Mouse (Mus musculus) layer of hippocampus, postnatal 14 days (tissue): ENCODE results near the gene Gm9758. TPM values are rescaled to one million over a fixed set of nuclear protein-coding genes. Genes with fewer than 3 reads are reported as not detected.
"Not testable (repeated sequence)": the region's sequence is repeated elsewhere in the genome, so short reads cannot be mapped to it uniquely, and the experiment has no call there.

ENCODE experiments used
- DNase-seq, 2 experiments: peaks; one replicate each; pipeline ENCODE4 v3.0.0; 2021 to 2022; ENCODE audit warnings: low spot score in 2 of 2, mixed read lengths in 1 of 2
- long read RNA-seq, 2 experiments: library from polyadenylated mRNA; stranded (forward); transcript quantifications; one replicate each; pipeline ENCODE4 v2.0.0; 2021
- total RNA-seq, 2 experiments: library from RNA; stranded (reverse); gene quantifications; 2 replicates each; pipeline ENCODE4 v1.2.3; 2021

The Gm9758 gene
- total RNA-seq, result not detected
- long read RNA-seq, experiment 1, result 0 reads
- long read RNA-seq, experiment 2, result 0 reads

- not testable (repeated sequence) for DNase-seq
Measured at GRCm38 (mm10) chr5:14914799-14915198, at the start of gene Gm9758. Gene Gm9758 (minus strand): TSS chr5:14914899.

DNA sequence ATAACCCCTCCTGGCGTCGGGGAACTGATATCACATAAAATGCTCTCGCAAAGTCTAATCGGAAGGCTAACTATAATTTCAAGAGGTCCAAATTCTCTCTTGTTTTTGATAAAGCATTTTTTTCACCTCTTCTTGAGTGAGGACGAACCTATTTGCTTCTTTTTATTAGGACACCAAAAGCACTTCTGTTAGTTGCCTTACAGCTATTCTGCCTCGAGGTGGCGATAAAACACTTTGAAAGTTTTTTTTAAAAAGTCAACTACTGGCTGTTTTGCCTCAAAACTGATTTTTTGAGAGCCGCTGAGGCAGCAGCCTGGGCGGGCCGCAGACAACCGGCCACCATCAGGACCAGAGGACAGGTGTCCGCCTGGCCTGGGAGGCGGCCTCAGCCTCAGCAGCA lies 49.1 kb upstream of the Gm9758 start:
- DNase-seq, result peak in 1 of 2 experiments; percentile 13

DNA sequence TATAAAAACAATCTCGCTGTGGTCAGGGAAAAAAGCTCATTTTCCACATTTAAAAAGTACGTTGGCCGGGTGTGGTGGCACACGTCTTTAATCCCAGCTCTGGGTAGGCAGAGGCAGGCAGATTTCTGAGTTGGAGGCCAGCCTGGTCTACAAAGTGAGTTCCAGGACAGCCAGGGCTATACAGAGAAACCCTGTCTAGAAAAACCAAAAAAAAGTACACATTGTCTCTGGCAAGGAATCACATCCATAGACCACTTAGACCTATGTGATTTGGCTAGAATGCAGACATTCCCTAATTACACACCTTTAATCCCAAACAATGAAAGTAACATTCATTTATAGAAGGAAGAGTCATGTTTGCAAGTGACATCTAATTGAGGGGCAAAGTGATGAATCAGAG lies 46.8 kb upstream of the Gm9758 start:
- not testable (repeated sequence) for DNase-seq

GRCm38 (mm10) chr5:14955928-14956706 lies 41.4 kb upstream of the Gm9758 start:
- not testable (repeated sequence) for DNase-seq

GRCm38 (mm10) chr5:14953587-14953986 lies 38.9 kb upstream of the Gm9758 start:
- not testable (repeated sequence) for DNase-seq

- DNase-seq, result not testable (repeated sequence)
Measured at GRCm38 (mm10) chr5:14952749-14953148, 38.0 kb upstream of the Gm9758 start.

DNA sequence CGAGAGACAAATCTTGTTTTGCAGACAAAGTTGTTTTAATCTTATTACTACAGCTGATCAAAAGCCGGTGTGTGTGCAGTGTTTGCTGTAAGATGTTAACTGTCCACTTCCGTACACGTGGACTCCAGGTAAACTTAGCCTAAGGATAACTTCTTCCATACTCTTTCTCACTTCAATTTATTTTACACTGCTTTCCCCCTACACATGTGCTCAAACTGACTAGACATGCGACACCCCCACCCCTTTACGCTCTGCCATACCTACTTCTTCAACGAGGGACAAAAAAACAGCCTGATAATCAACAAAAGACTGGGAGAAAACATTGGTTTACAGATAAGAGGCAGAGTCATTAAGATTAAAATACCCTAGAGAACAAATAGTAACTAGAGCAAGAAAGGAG lies 37.1 kb upstream of the Gm9758 start:
- DNase-seq, result not testable (repeated sequence)

DNA sequence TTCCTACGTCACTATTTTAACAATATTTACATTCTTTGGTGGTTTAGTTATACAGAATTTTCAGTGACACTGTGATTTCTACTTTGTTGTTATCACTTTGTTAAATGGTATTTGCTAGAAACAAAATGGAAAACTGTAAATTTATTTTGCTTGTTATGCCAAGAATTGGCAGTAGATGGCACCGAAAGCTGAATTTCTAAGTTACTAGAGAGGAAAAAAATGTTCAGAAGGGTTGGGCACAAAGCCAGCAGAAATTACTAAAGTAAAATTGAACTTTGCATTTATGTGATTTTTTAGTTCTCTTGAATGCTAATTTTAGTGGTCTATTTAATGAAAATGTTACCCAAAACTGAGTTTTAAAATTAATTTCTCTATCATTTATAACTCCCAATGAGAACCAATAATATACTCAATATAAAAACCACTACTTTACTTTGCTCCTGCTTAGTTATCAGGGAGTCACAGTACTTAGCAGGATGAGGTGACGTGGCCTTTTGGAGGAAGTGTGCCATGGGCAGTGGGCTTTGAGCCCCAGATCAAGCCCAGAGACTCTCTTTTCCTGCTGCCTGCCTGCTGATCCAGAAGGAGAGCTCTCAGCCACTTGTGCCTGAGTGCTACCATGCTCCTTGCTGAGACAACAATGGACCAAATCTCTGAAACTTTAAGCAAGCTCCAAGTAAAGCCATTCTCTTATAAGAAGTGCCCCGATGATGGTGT lies 32.9 kb upstream of the Gm9758 start:
- DNase-seq, result peak in 1 of 2 experiments; percentile 36

DNA sequence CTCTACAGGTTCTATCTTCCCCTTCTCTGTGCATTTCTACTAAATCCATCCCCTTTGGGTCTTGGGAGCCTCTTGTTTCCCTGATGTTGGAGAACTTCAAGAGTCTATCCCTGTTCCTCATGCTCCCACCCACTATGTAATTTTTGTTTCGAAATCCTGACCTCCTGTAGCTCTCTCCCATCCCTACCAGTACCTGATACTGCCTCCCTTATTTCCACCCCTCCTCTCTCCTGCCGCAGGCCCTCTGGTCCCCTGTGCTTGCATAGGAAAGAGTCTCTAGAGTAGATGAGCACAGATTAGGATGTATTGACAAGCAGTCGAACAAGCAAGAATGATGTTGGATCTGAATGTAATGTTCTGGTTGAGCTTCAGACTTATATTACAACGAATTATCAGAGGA lies 30.8 kb upstream of the Gm9758 start:
- not testable (repeated sequence) for DNase-seq

GRCm38 (mm10) chr5:14941043-14941442 lies 26.3 kb upstream of the Gm9758 start:
- DNase-seq, result not testable (repeated sequence)

- DNase-seq, result not testable (repeated sequence)
Measured at GRCm38 (mm10) chr5:14938329-14938728, 23.6 kb upstream of the Gm9758 start, which contains the start of gene Speer4e. Gene Speer4e (minus strand): TSS chr5:14938429.

DNA sequence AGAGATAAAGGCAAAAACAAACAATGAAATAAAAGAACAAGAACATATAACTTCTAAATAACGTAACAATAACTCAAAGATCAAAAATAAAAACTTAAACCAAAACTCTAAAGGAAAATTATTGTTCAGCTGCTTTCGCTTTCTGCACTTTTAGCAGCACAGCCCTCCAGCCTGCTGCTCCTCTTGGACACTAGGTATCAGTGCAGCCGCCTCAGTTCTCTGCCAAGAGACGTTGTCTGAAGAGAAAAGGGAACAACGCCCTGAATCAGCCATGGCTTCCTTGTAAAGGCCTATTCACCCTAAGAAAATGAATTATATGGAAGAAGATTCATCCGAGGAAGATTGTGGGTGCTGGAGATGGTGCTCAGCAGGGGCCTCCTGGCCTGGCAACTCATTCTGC lies 19.0 kb upstream of the Gm9758 start:
- not testable (repeated sequence) for DNase-seq

GRCm38 (mm10) chr5:14927047-14927446 lies 12.3 kb upstream of the Gm9758 start:
- DNase-seq, result not testable (repeated sequence)

DNA sequence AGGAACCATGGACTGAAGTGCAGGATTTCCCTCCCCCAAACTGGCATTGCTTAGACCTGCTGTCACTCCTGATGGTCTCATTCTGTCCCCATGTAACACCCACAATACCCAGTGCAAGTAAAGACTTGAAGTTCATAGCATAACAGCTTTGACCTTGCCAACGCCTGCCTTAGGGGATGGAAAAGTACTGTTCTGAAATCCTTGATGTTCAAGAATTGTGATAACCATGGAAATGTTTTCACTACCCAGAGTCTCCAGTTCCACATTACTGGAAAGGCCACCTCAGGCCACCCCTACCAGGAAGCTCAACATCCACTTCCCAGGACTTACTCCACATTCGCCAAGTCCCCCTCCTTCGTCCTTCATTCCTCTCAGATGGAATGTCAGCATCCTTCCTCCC lies 338 bp downstream of the Gm9758 start:
- not testable (repeated sequence) for DNase-seq

GRCm38 (mm10) chr5:14903539-14903938 lies 11.2 kb downstream of the Gm9758 start:
- not testable (repeated sequence) for DNase-seq

DNA sequence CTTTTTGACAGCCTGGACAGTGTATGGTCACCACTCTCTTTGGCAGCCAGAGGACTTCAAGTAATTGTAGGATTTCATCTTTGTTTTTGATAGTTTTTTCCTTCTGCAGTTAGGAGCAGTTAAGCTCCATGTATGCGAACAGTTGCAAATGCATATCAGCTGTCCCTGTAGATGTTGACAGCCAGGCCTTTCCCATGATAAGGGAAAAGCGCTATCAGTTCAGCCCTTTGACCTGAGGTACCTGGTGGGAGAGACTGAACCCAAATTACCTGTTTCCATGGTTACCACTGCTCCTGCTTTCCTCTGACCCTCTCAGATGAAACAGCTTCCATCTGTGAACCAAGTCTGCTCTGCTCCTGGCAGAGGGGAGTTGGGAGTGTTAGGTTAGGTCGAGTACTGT lies 22.5 kb downstream of the Gm9758 start:
- no peak for DNase-seq

GRCm38 (mm10) chr5:14885291-14885690 lies 29.4 kb downstream of the Gm9758 start:
- not testable (repeated sequence) for DNase-seq

Other genes with a start within 250 kb of the Gm9758 start
- not detected for gene Speer4e, start 23.5 kb upstream of the Gm9758 start, total RNA-seq
- not detected for gene Gm10354, start 64.0 kb upstream of the Gm9758 start, total RNA-seq
- gene Gm17019, start 118.1 kb upstream of the Gm9758 start, total RNA-seq, result not detected